Mouse (Mus musculus) kidney, postnatal 4 days (tissue): ENCODE results near the gene Tnnt2.

Source experiments
- DNase-seq, 2 experiments: peaks; one replicate each; pipeline ENCODE4 v3.0.0; 2021; ENCODE audit warnings: mixed read lengths in 2 of 2

The Tnnt2 gene

GRCm38 (mm10) chr1:135856070-135856469 is 19.9 kb downstream of the Tnnt2 start:
- no peak for DNase-seq

- no peak for DNase-seq
Observed at GRCm38 (mm10) chr1:135857137-135857775, 21.1 kb downstream of the Tnnt2 start.

- no peak for DNase-seq
Observed at GRCm38 (mm10) chr1:135858533-135858932, 22.4 kb downstream of the Tnnt2 start.

- DNase-seq: no peak
Observed at GRCm38 (mm10) chr1:135861091-135861490, 24.9 kb downstream of the Tnnt2 start.

- peak in 1 of 2 experiments; percentile 38 for DNase-seq
Observed at GRCm38 (mm10) chr1:135861980-135862552, 25.9 kb downstream of the Tnnt2 start.

GRCm38 (mm10) chr1:135862561-135862960 is 26.4 kb downstream of the Tnnt2 start:
- DNase-seq: no peak

- no peak for DNase-seq
Observed at GRCm38 (mm10) chr1:135863786-135864335, 27.7 kb downstream of the Tnnt2 start.

GRCm38 (mm10) chr1:135864830-135865229 is 28.7 kb downstream of the Tnnt2 start:
- DNase-seq: no peak

GRCm38 (mm10) chr1:135865518-135866194 is 29.5 kb downstream of the Tnnt2 start:
- peak; percentile 91 to 94 for DNase-seq

GRCm38 (mm10) chr1:135868570-135868969 is 32.4 kb downstream of the Tnnt2 start:
- DNase-seq: no peak

- DNase-seq: no peak
Observed at GRCm38 (mm10) chr1:135872991-135873390, 36.8 kb downstream of the Tnnt2 start.

- DNase-seq: no peak
Observed at GRCm38 (mm10) chr1:135877248-135877647, 41.1 kb downstream of the Tnnt2 start.

- DNase-seq: peak; percentile 74 to 80
Observed at GRCm38 (mm10) chr1:135882385-135883109, 46.4 kb downstream of the Tnnt2 start.

GRCm38 (mm10) chr1:135889461-135890185 is 53.5 kb downstream of the Tnnt2 start:
- DNase-seq: no peak

GRCm38 (mm10) chr1:135891424-135892216 is 55.5 kb downstream of the Tnnt2 start:
- DNase-seq: no peak

GRCm38 (mm10) chr1:135892233-135892632 is 56.1 kb downstream of the Tnnt2 start:
- no peak for DNase-seq

- DNase-seq: no peak
Observed at GRCm38 (mm10) chr1:135892764-135893163, 56.6 kb downstream of the Tnnt2 start.

GRCm38 (mm10) chr1:135893377-135893776 is 57.2 kb downstream of the Tnnt2 start:
- DNase-seq: no peak

GRCm38 (mm10) chr1:135895367-135895766 is 59.2 kb downstream of the Tnnt2 start:
- no peak for DNase-seq

GRCm38 (mm10) chr1:135899295-135899694 is 63.1 kb downstream of the Tnnt2 start:
- DNase-seq: no peak

- DNase-seq: no peak
Observed at GRCm38 (mm10) chr1:135899991-135900515, 63.9 kb downstream of the Tnnt2 start.
